Mouse (Mus musculus): ENCODE measurements around the gene Ndufs2. TPM values are rescaled to one million over a fixed set of nuclear protein-coding genes. Genes with fewer than 3 reads are reported as not detected.

The Ndufs2 gene
- total RNA-seq, 2 experiments from 2014 or later, result 446 to 477 TPM

- no peak for DNase-seq (ENCODE audit: low spot score in 2 of 2)
These were observed 19.3 kb downstream of the Ndufs2 start for GRCm38 (mm10) chr1:171231844-171232243.

- no peak for DNase-seq (ENCODE audit: low spot score in 2 of 2)
These were observed 21.0 kb downstream of the Ndufs2 start for GRCm38 (mm10) chr1:171230215-171230614.

GRCm38 (mm10) chr1:171229750-171230149, 21.4 kb downstream of the Ndufs2 start:
- no peak for DNase-seq (ENCODE audit: low spot score in 2 of 2)

- DNase-seq (ENCODE audit: low spot score in 2 of 2), result no peak
These were observed 23.3 kb downstream of the Ndufs2 start for GRCm38 (mm10) chr1:171227879-171228278.

GRCm38 (mm10) chr1:171226780-171227179, 24.4 kb downstream of the Ndufs2 start:
- DNase-seq (ENCODE audit: low spot score in 2 of 2), result no peak

- no peak for DNase-seq (ENCODE audit: low spot score in 2 of 2)
These were observed 26.3 kb downstream of the Ndufs2 start, which contains the start of gene Apoa2 for GRCm38 (mm10) chr1:171224857-171225256. Gene Apoa2, plus strand, starts transcription at chr1:171225054.

- DNase-seq (ENCODE audit: low spot score in 2 of 2), result no peak
These were observed 27.4 kb downstream of the Ndufs2 start for GRCm38 (mm10) chr1:171223796-171224195.

- no peak for DNase-seq (ENCODE audit: low spot score in 2 of 2)
These were observed 28.0 kb downstream of the Ndufs2 start for GRCm38 (mm10) chr1:171223168-171223567.

- DNase-seq (ENCODE audit: low spot score in 2 of 2), result peak; percentile 43 to 75
These were observed 28.7 kb downstream of the Ndufs2 start, which contains the start of gene Tomm40l for GRCm38 (mm10) chr1:171222238-171223155. Gene Tomm40l, minus strand, starts transcription at chr1:171222514.

GRCm38 (mm10) chr1:171221281-171222193, 29.7 kb downstream of the Ndufs2 start:
- no peak for DNase-seq (ENCODE audit: low spot score in 2 of 2)

GRCm38 (mm10) chr1:171220871-171221270, 30.3 kb downstream of the Ndufs2 start:
- DNase-seq (ENCODE audit: low spot score in 2 of 2), result peak; percentile 54 to 69

GRCm38 (mm10) chr1:171216241-171216955, 34.8 kb downstream of the Ndufs2 start:
- DNase-seq (ENCODE audit: low spot score in 2 of 2), result no peak

- no peak for DNase-seq (ENCODE audit: low spot score in 2 of 2)
These were observed 37.2 kb downstream of the Ndufs2 start, which contains the start of gene Nr1i3 for GRCm38 (mm10) chr1:171213801-171214496. Gene Nr1i3, plus strand, starts transcription at chr1:171213970.

- DNase-seq (ENCODE audit: low spot score in 2 of 2), result no peak
These were observed 38.3 kb downstream of the Ndufs2 start for GRCm38 (mm10) chr1:171212854-171213253.

- no peak for DNase-seq (ENCODE audit: low spot score in 2 of 2)
These were observed 41.8 kb downstream of the Ndufs2 start for GRCm38 (mm10) chr1:171209409-171209808.

- no peak for DNase-seq (ENCODE audit: low spot score in 2 of 2)
These were observed 45.3 kb downstream of the Ndufs2 start for GRCm38 (mm10) chr1:171205704-171206493.

GRCm38 (mm10) chr1:171204249-171204644, 46.9 kb downstream of the Ndufs2 start:
- DNase-seq (ENCODE audit: low spot score in 2 of 2), result no peak

- DNase-seq (ENCODE audit: low spot score in 2 of 2), result no peak
These were observed 47.5 kb downstream of the Ndufs2 start for GRCm38 (mm10) chr1:171203471-171204248.

- DNase-seq (ENCODE audit: low spot score in 2 of 2), result no peak
These were observed 50.4 kb downstream of the Ndufs2 start for GRCm38 (mm10) chr1:171200769-171201168.
